Mouse (Mus musculus): ENCODE results near the gene Olr1.
A peak's percentile ranks its signal among the peaks of the same experiment; 100 is the strongest.

Gene Olr1

DNA sequence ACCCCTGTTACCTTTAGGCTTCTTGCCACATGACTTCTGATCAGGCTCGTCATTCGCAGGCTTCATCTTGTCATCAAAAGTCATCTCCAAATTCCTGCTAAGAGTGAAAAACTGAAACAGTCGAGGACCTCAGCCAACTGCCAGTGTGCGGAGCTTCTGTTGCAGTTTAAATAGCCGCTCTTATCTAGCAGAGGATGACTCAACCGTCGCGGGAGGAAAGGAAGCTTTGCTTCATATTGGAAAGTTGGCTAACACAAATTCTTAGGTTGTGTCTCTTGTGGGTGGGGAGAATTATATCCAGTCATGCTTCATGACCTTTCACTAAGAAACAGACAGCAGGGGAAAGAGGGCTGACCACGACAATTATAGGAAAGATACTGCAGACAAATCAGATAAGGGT lies at the start of gene Olr1:
Gene Olr1 (minus strand): TSS at position 142 of the 400 bp plus-strand sequence.
- no peak for DNase-seq (ENCODE audit: low read depth, low spot score)

DNA sequence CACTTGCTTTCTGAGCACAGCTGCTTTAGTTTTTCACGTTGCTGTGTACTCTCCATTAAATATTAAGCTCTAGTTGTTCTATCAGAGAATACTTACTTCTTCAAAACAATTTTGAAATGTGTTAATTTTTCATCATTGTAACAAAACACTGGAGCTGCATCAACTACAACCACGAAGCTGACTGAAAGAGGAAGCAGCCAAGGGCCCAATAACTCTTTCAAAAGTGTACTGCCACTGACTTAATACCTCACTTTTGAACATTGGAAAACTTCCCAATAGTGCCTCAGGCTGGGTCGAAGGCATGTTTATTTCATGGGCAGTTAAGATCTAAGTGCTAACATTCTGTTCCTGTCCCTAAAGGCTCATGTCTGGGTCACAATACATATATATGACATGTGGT lies 41.0 kb upstream of the Olr1 start:
- no peak for DNase-seq (ENCODE audit: low read depth, low spot score)

DNA sequence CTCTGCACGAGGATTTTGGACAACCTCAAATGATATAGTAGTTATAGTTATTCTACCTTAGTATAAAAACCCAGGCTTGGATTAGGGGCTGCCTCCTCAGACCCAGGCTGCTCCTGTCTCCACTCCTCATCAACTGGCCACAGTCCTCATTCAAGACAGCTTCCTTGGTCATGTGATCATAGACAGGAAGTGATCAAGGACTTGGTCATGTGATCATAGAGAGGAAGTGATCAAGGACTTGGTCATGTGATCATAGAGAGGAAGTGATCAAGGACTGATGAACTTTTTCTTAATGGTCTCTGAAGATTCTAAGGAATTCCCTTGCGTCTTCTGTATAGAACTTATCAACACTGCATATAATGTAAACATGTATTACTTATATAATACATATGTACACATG lies 40.3 kb upstream of the Olr1 start:
- no peak for DNase-seq (ENCODE audit: low read depth, low spot score)

DNA sequence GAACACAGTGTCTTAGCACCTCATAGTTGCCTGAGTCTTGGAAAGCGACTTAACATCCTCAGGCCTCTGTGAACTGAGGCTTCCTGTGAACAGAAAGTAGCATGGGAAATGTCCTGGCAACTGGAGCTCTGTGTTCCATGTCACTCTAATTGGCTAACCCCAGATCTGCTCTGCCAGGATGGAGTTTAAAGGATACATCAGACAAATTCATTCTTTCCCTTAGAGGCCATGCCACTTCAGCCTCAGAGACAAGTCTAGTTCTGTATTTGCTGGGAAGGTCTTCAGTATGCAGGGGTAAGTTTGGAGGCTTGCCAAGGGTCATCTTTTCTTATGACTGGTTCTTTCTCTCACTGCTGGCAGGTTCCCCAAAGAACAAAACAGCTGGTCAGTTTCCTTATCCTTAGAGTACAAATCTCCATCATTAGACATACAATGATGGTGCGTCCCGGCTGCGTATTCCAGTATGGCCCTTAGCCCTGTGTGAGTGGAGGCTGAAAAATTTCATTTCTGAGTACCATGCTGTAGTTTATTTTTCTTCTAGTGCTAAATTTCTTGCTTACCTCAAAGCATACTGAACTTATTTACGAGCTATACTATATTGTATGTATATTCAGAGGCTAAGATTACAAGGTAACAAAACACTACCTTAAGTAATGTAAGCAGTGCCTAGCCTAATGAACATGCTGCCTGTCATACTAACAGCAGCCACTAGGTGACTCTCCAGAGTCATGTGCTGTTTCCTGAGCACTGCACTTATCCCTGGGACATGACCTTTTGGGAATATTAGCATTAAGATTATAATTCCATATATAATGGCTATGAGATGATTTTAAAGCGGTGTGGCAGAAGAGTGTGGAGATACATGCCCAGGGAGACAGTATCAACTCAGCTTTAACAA lies 37.0 kb upstream of the Olr1 start:
- DNase-seq (ENCODE audit: low read depth, low spot score), result peak; percentile 38

DNA sequence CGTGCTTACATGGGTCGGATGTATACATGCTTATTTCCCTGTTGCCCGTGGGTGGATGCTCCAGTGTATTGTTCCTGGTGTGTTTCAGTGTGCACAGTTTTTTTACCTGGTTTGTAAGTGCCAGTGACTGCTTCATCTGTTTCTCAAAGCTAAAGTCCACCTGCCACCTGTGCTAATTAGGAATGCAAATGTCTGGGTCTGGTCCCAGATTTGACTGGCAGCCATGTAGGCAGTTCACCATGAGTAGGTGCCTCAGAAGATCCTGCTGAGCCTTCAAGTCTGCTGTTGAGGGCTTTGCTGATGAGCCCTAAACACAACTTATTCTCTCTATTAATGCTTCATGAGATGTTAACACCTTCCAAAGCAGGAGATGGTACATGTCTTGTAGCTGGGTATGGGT lies 35.6 kb upstream of the Olr1 start:
- no peak for DNase-seq (ENCODE audit: low read depth, low spot score)

DNA sequence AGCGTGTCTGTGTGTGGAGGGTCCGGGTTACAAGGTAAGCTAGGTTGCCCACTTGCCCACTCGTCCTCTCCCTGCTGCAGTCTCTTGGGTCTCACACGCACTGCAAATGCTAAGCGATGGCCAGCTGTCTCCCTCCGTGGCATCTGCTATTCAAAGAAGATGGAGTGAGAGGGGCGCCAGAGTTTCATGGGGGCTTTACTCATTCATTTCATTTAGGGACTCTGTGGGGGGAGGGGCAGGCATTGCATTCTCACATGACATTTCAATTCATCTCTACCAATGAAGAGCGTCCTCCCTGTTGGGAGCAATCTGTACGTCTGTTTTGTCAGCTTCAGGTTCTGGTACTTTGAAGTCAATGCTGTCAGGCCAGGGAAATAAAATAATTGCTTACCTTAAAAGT lies 35.0 kb upstream of the Olr1 start:
- DNase-seq (ENCODE audit: low read depth, low spot score), result no peak

DNA sequence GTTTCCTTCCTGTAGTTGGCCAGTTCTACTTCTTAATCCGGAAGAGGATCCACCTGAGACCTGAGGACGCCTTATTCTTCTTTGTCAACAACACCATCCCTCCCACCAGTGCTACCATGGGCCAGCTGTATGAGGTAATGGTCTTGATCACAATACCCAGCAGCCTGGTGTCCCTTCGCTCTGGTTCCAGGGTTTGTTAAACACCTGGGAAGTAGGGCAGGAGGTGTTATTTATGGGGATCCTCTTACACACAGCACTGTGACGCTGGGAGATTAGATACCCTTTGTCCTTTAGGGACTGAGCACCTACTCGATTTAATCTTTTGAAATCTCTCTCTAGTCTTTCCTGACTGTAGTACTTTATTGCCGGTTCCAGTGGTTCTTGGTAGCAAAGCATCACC lies 31.6 kb upstream of the Olr1 start:
- DNase-seq (ENCODE audit: low read depth, low spot score), result no peak

DNA sequence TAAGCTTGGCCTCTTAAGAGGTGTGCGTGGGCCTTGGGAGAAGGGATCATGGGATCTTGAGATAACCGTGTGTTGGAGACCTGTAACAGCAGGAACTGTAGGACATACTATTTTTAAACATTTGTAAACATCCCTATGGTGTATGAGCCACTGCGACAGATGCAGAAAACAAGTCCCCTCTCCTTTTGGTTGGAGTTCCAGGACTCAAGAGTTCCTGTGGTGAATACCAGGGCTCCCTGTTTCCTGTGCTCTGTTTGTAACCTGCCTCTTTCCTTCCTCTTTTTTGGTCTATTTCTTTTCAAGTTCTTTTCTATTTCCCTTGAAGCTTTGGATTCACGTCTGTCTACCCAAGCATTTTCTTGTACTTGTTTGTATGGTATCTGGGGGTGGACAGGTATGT lies 28.8 kb upstream of the Olr1 start:
- DNase-seq (ENCODE audit: low read depth, low spot score), result no peak

DNA sequence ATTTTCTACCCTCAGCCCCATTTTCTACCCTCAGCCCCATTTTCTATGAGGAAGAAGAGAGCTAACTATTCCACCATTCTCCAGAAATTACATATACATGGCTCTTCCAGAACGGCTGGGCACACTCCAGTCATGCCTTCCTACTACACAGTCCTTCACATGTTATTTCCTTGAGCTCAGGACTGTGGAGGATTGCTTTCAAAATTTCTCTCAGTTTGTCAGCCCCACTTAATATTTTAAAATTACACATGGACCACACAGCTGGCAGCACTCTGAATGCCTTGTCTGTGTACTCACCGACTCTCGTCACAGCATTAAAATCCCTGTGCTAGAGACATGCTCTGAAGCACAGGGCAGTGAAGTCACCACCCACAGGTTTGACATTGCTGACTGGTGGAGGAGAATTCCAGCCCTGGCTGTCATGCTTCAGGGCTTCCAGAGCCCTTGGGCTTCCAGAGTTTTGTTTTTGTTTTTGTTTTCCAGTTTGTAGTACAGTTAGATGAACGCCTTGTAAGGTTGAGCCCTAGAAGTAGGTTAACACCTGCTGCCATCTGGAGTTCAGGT lies 27.7 kb upstream of the Olr1 start:
- DNase-seq (ENCODE audit: low read depth, low spot score), result no peak

DNA sequence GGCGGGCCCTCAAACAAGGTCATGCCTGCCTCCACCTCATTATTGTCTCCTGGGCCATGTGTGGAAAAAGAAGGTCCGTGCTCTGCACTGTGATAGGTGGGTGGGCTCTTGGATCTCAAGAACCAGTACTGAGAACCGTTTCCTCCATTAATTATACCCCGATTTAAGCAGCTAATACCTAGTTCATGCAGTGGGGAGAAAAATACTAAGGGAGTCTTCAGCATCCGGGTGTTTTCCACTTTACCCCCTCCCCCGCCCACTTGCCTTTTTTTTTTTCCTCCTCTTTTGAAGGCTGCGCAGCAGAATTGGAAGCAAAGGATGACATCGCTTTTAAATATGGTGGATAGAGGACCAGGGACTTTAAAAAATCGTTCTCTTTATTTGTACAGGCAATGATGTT lies 27.1 kb upstream of the Olr1 start:
- DNase-seq (ENCODE audit: low read depth, low spot score), result peak; percentile 23

DNA sequence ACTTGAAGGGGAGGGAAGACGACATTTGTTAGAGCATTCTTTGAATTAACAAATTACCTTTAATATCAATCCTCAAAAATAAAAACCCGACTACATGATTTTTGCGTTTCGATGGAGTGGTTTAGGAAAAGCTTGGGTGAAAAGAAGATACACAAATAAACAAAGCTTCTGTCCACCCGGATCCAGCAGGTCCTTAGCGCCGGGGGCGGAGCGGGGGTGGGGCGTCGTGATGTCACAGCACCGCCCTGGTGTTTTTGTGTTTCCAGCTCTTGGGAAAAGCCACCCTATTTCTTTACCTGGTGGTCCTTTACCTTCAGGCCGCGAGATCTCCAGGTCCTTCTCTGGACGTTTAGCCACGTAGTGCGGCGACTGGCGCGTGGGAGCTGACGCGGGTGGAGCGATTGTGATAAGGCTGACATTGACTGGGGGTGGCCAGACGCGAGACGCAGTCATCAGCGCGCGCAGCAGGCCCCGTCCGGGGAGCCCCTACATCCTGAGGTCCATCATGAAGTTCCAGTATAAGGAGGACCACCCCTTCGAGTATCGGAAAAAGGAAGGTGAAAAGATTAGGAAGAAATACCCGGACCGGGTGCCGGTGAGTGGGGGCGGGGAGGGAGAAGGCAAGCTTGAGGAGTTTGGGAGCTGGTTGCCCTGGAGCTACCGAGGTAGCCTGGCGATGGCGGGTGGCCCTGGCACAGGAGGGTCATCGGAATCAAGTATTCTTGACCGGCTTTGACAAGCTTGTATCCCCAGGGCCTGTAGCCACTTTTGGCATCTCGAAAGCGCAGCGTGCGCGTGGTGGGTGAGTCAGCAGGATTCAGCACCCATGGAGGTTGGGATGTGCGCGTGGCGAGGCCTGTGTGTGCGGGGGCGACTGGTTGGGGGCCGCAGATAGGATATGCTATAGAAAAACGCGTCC lies 26.2 kb upstream of the Olr1 start, which contains the start of gene Gabarapl1:
Gene Gabarapl1 (plus strand): TSS at position 219 of the 919 bp plus-strand sequence.
- DNase-seq (ENCODE audit: low read depth, low spot score), result peak; percentile 23

DNA sequence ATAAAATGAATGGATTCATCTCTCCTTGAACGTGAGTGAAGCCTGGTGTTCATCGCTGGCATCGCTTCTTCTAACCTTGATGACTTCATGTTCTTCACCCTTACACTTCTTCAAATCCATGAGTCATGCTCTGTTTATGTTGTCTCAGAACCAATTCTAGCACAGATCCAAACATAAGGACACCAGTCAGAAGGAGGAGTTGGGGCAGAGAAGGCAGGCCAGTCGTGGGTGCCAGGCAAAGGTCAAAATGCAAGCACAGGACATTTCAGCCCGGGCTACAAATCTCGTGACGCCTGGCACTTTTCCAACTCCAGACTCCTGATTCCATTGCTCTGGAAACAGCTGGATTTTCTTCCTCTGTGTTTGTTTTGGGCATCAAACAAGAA lies 25.6 kb upstream of the Olr1 start:
- DNase-seq (ENCODE audit: low read depth, low spot score), result no peak

DNA sequence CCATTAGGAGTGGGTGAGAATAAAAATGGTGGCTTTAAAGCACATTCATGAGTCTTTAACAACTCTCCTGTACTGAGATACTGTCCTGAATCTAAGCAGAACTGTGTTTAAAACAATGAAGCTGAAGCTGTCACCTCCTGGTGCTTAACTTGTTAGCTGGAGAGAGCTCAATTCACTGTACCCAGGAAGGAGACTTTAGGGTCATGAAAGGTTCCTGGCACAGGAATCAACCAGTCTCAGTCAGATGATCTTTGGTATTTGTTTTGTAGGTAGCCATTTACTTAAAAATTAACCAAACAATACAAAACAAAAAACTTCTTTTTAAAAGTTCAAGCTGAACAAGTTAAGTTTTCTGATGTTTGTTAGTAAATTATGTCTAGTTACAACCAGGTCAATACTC lies 23.3 kb upstream of the Olr1 start:
- DNase-seq (ENCODE audit: low read depth, low spot score), result no peak

DNA sequence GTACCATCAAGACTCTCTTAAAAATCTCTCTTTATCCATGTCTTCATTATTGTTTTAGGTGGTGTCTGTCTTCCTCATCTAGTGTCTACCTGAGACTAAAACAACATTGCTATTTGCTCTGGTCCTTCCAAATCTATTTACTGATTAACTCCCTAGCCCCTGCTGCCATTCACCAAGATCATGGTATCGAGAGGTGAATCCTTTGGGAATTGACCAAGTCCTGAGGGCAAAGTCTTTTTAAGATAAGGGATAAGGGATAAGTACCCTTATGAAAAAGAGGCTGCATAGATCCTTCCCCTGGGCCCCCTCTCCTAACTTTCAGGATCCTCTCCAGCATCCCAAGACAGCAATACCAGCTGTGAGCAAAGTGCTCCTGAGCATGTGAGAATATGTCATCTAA lies 22.6 kb upstream of the Olr1 start:
- DNase-seq (ENCODE audit: low read depth, low spot score), result no peak

DNA sequence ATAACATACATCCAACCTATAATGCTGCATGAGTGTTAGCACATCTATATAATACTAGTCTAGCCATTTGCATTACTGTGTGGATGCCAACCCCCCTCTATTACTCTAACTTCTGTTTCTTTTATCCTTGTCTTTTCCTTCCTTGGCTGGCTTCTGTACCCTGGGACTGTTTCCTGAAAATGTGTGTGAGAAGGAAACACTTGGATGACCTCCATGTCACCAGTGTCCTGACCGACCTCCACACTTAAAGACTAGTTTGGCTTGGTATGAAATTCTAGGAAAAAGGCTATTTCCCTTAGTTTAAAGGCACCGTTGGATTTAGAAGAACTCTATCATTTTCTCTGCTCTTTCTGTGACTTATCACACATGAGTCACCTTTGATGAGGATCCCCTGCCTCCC lies 20.5 kb upstream of the Olr1 start:
- DNase-seq (ENCODE audit: low read depth, low spot score), result no peak

DNA sequence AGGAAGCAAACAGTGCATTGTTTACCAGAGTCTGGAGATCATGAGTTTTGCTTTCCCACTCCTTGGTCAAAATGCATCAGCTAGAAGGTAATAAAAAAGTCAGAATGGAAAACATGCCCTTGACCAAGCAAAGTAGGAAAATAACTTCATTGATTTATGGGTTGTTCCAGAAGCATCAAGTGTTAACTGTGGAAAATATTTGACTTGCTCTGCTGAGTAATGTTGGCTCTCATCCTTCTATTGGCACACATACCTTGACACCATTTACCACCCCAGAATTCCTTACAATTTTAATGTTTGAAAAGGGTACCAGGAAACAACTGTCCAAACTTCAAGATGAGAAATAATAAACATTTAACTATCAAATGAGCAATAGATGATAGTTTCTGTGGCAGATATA lies 19.1 kb upstream of the Olr1 start:
- DNase-seq (ENCODE audit: low read depth, low spot score), result no peak

DNA sequence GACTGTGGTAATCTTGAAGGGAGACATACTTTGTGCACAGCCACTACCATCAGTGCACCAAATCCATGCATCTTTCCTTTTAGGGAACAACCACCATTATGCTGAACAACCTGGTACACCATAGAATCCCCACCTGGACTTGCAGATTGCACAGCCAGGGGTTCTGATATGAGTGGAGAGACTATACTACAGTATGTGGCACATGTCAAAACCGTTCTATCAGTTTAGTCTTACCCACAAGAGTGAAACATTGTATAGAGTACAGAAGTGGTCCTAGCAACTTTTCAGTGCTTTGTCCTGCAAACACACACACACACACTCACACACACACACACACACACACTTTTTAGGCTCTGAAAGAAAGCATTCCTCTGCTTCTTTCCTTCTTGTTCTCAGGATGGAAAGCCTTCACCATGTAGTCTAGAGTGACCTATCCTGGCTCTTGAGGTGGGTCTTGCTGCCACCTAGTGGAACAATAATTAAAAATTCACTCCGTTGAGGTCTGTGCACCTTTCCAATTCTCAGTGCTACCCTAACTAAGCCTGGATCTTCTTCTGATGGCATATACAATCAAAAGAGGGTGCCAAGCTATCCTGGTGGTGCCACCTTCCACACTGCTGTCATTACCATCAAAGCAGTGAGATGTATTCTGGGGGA lies 10.9 kb upstream of the Olr1 start:
- DNase-seq (ENCODE audit: low read depth, low spot score), result peak; percentile 29

DNA sequence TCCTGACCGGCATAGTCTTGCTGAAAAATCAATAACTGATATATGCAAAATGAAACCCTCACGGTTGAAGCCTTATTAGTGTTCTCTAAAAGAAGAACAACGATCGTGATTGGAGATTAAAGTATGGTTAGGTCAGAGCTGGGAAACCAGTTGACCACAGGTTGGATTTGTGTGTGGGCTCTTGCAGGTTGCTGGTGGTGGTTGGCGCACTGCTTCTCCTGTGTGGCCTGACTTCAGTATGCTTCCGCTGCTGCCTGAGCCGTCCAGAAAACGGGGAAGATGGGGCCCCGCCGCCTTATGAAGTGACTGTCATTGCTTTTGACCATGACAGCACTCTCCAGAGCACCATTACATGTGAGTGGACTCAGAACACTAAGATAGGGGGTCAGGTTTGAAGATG lies 9.4 kb upstream of the Olr1 start:
- DNase-seq (ENCODE audit: low read depth, low spot score), result no peak

DNA sequence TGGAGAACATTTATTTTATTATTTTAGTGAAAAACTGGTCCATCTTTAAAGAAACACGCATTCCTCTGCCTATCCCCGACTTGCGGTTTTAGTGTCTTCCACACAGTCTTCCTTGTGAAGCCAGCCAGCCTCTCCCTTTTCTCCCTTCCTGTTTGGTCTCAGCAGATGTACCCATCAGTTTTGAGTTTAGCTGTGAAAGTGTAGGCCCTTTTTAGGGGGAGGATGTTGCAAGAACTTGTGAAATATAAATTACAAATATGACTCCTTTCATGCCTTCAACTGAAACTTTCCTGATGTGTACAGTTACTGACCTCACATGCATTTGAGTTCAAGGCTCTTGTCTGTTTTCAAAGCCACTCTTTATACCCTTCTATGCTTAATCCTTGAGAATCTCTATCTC lies 8.1 kb upstream of the Olr1 start:
- DNase-seq (ENCODE audit: low read depth, low spot score), result no peak

DNA sequence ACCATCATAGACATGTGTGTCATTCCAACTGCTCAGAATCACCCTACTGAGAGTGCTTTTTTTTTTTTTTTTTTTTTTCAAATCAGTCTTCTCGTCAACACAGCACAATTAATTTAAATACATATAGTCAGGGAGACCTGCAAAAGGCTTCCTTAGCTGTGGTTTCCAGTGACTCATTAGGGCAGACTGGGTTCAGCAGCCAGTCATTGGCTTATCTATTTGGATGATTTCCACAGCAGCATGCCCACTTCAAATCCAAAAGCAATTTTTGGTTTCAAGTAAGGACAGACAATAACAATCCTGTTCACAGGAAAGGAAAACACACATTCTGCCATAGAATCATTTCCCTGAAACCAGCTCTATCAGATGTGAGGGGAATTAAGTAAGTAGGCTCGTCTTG lies 7.4 kb upstream of the Olr1 start:
- DNase-seq (ENCODE audit: low read depth, low spot score), result no peak

DNA sequence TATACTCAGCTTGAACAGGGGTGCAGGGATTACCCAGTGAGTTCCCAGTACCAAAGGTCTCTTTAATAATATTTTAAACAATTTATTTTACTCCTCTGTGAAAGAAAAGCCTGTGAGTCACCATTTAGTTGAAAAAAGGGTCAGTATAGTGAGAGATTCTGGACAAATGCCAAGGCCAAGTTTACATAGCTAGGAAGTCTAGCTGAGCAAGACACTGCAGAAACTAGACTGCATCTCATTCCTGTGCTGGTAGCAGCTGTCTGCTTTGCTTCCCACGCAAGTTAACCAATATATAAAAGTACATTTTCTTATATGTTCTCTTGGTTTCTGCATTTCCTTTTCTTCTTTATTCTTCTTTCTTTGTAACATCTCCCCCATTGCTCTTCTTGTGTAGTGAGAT lies 6.4 kb upstream of the Olr1 start:
- DNase-seq (ENCODE audit: low read depth, low spot score), result no peak

DNA sequence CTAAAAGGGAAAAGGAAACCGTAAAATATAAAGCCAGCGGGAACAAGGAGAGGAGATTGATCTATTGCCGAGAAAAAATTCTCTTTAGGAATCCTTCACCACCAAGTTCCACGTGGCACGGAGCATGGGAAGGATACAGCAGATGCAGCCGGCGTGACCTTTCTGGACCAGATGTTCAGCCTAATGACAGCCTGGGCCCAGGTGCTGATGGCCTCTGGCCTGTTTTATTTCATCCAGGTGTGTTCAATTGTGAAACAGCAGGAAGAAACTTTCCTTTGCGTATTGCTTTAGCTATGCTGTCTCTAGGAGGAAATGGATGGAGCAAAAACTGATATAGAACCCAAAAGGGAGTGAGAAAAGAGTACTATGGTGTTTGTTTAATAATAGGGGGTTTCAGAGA lies 5.9 kb upstream of the Olr1 start:
- DNase-seq (ENCODE audit: low read depth, low spot score), result no peak
